Mouse (Mus musculus): Measurements from ENCODE around the gene Zfp654.
A peak's percentile ranks its signal among the peaks of the same experiment; 100 is the strongest.
"Not testable (repeated sequence)": the region's sequence is repeated elsewhere in the genome, so short reads cannot be mapped to it uniquely, and the experiment has no call there.

Zfp654 gene

DNA sequence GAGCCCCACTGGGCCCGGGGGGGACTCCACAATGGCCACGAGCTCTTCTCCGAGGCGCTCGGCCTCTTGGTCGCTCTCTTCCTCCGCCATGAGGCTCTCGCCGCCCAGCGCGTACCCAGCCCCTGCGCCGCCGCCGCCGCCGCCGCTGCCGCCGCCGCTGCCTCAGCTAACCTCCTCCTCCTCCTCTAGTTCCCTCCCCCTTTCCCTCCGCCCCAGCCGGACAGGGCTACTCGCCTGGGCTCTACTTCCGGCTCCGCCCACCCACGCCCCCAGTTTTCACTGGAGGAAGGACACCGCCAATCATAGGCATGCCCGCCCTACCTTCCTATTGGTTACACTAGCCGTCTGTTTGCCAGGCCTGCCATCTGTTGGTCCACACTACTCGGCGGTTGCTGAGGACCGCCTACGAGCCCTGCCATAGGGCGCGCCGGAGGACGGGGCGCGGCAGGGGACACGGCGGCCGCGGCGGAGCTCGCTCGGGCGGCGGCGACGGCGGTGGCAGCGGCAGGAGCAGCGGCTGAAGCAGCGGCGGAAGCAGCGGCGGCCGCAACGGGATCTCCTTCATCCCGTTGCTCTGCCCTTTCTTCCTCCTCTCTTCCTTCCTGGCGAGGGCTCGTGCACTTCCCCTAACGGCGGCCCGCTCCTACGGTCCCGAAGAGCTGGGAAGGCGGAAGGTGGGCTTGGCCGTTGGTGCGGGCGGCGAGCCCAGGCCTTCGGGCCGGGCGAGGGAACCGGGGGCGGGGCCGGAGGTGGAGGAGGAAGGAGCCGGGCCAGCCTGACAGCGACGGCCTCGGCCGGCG lies at the start of gene Zfp654, which contains the start of gene Cggbp1:
Zfp654 (minus strand) TSS at position 90 of the 800 bp plus-strand sequence.
Cggbp1 (plus strand) TSS at position 434 of the 800 bp plus-strand sequence.
- peak; percentile 100 for DNase-seq (ENCODE audit: low spot score)

DNA sequence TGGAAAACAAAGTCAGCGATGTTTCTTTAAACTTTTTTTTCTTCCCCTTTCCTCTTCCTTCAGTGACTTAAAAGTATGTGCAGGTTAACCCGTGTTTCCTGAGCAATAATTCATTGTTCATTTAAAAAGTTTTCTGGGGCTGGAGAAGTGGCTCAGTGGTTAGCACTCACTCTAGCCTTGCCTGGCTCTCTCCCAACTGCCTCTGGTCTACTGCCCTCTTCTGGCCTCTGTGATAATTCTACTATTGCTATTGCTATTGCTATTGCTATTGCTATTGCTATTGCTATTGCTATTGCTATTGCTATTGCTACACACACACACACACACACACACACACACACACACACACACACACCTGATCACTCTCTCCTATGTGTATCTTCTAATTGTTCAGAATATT lies 47.6 kb upstream of the Zfp654 start:
- no peak for DNase-seq (ENCODE audit: low spot score)

DNA sequence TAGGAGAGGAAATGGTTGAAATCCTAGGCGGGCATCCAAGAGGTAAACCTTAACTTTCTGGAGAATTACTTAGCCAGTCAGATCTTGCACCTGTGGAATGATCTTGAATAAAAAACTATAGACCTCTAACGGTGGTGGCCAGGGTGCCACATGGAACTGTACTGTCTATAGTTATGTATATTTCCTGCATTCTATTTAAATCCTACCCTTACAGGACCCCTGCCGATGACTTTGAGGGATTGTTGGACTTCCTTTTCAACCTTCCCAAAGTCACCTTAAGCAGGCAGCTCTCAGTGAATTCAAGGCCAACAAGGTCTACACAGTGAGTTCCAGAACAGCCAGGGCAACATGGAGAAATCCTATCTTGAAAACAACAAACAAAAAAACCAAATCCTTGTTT lies 38.0 kb upstream of the Zfp654 start:
- no peak for DNase-seq (ENCODE audit: low spot score)

DNA sequence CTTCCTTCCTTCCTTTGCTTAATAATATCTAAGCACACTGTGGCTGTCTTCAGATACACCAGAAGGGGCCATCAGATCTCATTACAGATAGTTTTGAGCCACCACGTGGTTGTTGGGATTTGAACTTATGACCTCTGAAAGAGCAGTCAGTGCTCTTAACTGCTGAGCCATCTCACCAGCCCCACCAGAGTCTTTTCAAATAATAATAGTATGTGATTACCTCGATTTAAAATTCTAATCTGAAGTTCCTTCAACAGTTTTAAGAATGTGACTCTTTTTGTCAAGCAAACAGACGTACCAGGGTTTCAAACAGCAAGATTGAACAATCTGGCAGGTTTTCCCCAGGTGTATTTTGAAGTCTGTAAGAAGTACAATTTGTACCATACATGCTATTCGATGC lies 34.1 kb upstream of the Zfp654 start:
- DNase-seq (ENCODE audit: low spot score) = no peak

- peak; percentile 30 for DNase-seq (ENCODE audit: low spot score)
Measured at GRCm38 (mm10) chr16:64885142-64885541, 33.7 kb upstream of the Zfp654 start.

DNA sequence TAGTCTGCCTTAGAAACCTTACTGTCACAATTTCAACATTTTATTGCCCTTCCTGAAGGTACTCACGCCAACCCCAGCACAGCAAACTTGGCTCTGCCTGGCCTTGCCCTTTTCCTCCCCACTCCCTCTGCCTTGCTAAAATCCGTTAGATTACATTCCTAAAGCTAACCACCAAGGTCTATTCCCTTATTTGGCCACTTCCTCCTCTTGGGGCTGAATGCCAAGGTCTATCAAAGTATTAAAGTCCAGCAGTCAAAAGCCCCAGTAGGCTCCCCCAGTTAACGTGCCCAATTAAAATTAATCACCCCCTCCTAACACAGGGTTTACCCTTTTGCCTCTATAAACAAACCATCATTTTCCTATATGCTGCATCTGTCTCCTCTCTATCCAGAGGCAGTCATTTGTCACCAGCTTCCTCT lies 33.0 kb upstream of the Zfp654 start:
- DNase-seq (ENCODE audit: low spot score) = peak; percentile 77

DNA sequence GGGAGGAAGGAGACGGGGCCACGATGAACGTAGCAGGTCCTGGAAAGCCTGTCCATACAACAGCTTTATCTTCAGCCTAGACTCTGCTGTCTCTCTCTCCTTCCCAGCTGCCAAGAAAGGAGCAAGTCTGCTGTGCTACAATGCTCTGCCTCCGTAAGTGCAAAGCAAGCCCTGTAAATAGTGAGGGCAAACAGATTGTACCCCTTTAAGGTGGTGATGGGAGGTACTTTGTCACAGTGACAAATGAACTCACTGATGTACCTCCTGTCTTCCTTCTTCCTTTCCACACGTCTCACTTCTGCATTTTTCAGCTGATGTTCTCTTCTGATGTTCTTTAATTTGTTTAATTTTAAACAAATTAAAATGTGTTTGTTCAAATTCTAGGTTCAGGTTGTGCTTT lies 32.4 kb upstream of the Zfp654 start:
- peak; percentile 5 for DNase-seq (ENCODE audit: low spot score)

- no peak for DNase-seq (ENCODE audit: low spot score)
Measured at GRCm38 (mm10) chr16:64881442-64881841, 30.0 kb upstream of the Zfp654 start.

GRCm38 (mm10) chr16:64880986-64881385 lies 29.5 kb upstream of the Zfp654 start:
- no peak for DNase-seq (ENCODE audit: low spot score)

GRCm38 (mm10) chr16:64879735-64880134 lies 28.3 kb upstream of the Zfp654 start:
- no peak for DNase-seq (ENCODE audit: low spot score)

DNA sequence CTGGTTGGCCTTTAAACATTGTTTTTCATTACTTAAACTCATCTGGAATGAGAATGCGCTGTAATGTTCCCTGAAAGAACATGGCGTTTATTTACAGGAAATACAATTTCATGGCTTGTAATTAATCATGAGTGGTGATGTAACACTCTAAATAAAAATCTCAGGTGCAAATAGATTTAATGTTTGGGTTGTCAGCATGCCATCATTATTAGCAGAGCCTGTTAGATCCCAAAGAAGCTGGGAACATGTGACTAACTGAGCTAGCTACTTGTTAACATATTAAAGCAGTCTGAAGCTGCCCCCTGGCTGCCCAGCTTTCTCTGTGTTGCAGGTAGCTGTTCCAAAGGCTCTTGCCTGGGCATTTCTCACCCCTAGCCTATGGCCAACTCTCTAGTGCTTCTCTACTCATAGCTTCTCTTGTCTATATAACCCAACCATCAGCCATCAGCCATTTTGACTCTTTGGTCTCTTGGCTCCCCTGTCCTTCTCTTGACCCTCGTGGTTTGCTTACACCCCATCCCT lies 27.2 kb upstream of the Zfp654 start:
- DNase-seq (ENCODE audit: low spot score) = no peak

- no peak for DNase-seq (ENCODE audit: low spot score)
Measured at GRCm38 (mm10) chr16:64877314-64877713, 25.9 kb upstream of the Zfp654 start.

GRCm38 (mm10) chr16:64876631-64877265 lies 25.3 kb upstream of the Zfp654 start:
- DNase-seq (ENCODE audit: low spot score) = no peak

DNA sequence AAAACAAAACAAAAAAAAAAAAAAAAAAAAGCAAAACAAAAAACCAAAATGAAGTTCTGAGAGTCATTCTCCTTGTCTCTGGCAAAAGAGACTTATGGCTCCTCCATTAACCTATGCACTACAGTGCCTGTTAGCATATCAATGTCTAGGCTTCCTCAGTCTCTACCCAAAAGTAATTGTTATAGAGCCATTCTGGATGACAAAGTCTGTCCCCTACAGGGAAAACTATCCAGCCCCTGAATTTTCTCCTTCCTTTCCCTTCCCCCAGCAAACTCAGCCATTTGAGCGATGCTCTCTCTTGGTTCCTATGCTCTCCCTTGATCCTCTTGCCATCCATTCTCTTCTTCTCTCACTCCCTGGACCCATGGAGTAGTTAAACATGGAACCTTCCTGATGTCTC lies 24.4 kb upstream of the Zfp654 start:
- DNase-seq (ENCODE audit: low spot score) = no peak

GRCm38 (mm10) chr16:64875384-64875783 lies 23.9 kb upstream of the Zfp654 start:
- DNase-seq (ENCODE audit: low spot score) = no peak

DNA sequence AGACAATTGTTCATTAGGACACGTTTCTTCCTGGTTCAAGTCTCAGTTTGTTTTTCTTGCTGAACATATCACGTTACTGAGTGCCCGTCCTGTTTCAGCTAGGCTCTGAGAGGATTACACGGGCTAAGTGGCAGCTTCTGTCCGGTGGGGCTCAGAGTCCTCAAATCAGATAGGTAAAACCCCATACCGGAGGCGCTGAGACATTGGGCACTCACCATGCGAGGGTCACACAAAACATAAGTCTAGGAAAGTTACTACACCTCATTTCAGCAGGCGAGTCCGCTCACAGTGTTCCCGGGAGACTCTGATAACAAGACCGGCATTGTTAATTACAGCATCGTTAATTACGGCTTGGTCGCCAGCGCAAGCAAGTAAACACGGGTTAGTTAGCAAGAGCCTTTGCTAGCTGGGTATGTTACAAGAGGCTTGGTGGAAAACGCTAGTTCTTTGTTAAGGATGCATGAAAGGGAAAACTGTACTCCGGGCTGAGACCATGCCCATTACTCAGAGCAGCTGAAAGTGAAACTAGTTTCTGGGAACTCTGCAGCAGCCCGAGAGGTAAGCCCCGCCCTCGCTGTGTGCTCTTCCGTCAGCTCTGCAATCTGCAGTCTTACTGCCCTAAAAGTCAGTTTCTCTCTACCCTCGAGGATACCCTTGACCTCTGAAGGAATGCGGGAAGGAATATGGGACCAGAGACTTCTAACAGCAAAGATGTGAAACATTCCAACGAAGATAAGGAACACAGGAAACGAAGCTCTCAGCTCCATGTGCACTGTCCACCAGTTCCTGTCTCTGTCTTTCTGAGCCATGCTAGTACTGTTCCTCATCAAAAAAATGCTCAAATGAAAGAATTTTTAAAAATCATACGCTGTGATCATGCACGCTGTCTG lies 22.2 kb upstream of the Zfp654 start:
- peak; percentile 52 for DNase-seq (ENCODE audit: low spot score)

- no peak for DNase-seq (ENCODE audit: low spot score)
Measured at GRCm38 (mm10) chr16:64872841-64873240, 21.4 kb upstream of the Zfp654 start.

DNA sequence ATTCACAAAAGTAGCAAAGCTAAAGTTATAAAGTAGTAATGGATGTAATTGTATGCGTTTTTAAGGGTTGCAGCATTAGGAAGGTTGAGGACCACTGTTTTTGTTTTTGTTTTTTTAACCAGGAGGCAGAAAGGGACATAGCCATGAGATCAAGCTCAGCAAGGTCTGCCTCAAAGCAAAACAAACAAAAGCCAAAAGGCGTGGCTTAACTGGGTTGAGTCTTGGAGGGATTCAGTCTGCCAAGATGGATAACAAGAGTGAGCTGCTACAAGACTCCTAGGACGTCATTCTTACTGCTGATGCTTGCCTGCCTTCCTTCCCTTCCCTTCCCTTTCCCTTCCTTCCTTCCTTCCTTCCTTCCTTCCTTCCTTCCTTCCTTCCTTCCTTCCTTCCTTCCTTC lies 20.8 kb upstream of the Zfp654 start:
- peak; percentile 45 for DNase-seq (ENCODE audit: low spot score)

GRCm38 (mm10) chr16:64869621-64870020 lies 18.2 kb upstream of the Zfp654 start:
- no peak for DNase-seq (ENCODE audit: low spot score)

- no peak for DNase-seq (ENCODE audit: low spot score)
Measured at GRCm38 (mm10) chr16:64868613-64869012, 17.2 kb upstream of the Zfp654 start.

GRCm38 (mm10) chr16:64865841-64866240 lies 14.4 kb upstream of the Zfp654 start:
- not testable (repeated sequence) for DNase-seq (ENCODE audit: low spot score)

GRCm38 (mm10) chr16:64856946-64857345 lies 5.5 kb upstream of the Zfp654 start:
- DNase-seq (ENCODE audit: low spot score) = no peak
